Mouse (Mus musculus) spleen, adult 2 months (tissue): ENCODE measurements around the gene Ciart. TPM values are rescaled to one million over a fixed set of nuclear protein-coding genes. Genes with fewer than 3 reads are reported as not detected.
A peak's percentile ranks its signal among the peaks of the same experiment; 100 is the strongest.

Source experiments
- DNase-seq, 2 experiments: peaks; one replicate each; pipeline versions ENCODE4 v3.0.0 to v3.0.0-alpha.2; 2012 to 2021; ENCODE audit warnings: low spot score in 2 of 2, low read depth in 1 of 2
- H3K27ac ChIP-seq: fragments of 200-500 bp; 2 replicates; pipeline ENCODE4 v1.5.1; 2012; ENCODE audit warnings: low read length, inconsistent platforms; ENCODE audit not compliant: insufficient read depth
- H3K27me3 ChIP-seq: fragments of 200-500 bp; 2 replicates; pipeline ENCODE4 v1.6.1; 2012; ENCODE audit warnings: mild to moderate bottlenecking, moderate library complexity, low read length, inconsistent platforms; ENCODE audit not compliant: control insufficient read depth, insufficient read depth
- H3K36me3 ChIP-seq: fragments of 200-500 bp; 2 replicates; pipeline ENCODE4 v1.6.1; 2012; ENCODE audit warnings: mild to moderate bottlenecking, low read length, inconsistent platforms; ENCODE audit not compliant: control insufficient read depth, insufficient read depth
- H3K4me1 ChIP-seq: fragments of 200-500 bp; 2 replicates; pipeline ENCODE4 v1.6.1; 2011; ENCODE audit warnings: inconsistent platforms; ENCODE audit not compliant: control insufficient read depth, insufficient read depth, insufficient read length
- H3K4me3 ChIP-seq: fragments of 200-500 bp; 2 replicates; pipeline ENCODE4 v1.5.1; 2011; ENCODE audit warnings: mild to moderate bottlenecking, inconsistent platforms; ENCODE audit not compliant: insufficient read depth, insufficient read length; ENCODE audit errors: extremely low read depth
- CTCF ChIP-seq: fragments of 200-500 bp; IDR thresholded peaks from 2 replicates; pipeline ENCODE4 v1.5.1; 2011; ENCODE audit warnings: mild to moderate bottlenecking, inconsistent platforms; ENCODE audit not compliant: insufficient read depth, insufficient read length, insufficient replicate concordance; ENCODE audit errors: extremely low read depth
- POLR2A ChIP-seq: fragments of 200-500 bp; IDR thresholded peaks from 2 replicates; pipeline ENCODE4 v1.6.1; 2011; ENCODE audit warnings: low read depth, low read length, inconsistent platforms
- WGBS: fragments of 180-500 bp; shearing (Covaris S2); methylation state at CpG from one replicate; pipeline ENCODE4 v1.1.7; 2018; 5-methylcytosine and 5-hydroxymethylcytosine counted together
- polyA plus RNA-seq: library from polyadenylated mRNA; depleted of rRNA; stranded (reverse); fragments of >200 nt; gene quantifications from 2 replicates; pipeline ENCODE4 v1.2.3, GENCODE M21; 2012; rRNA removed

Gene Ciart
- polyA plus RNA-seq, result 3.3 and 3.8 TPM in 2 replicates

GRCm38 (mm10) chr3:95881979-95882815 lies at the start of gene Ciart:
TSS of gene Ciart (minus strand) at chr3:95882251.
- DNase-seq, result peak; percentile 87 to 94
- H3K27ac ChIP-seq, result peak within 1 kb of the TSS; percentile 44
- peak within 1 kb of the TSS; percentile 58 for H3K4me3 ChIP-seq
- H3K27me3 ChIP-seq, result no peaks in the 10 kb centered on the region
- TF ChIP-seq CTCF (no peak), POLR2A (no peak)
- peaks cover 2% of the 10 kb centered on the region; the same call in 1 of the 2 replicates for H3K36me3 ChIP-seq
- peaks cover 8% of the 10 kb centered on the region for H3K4me1 ChIP-seq
- WGBS, result under 1% methylated on average over 66 of the region's 66 CpGs

GRCm38 (mm10) chr3:95931471-95931870 lies 49.4 kb upstream of the Ciart start:
- DNase-seq, result no peak

GRCm38 (mm10) chr3:95930471-95930789 lies 48.4 kb upstream of the Ciart start:
- Histone ChIP-seq H3K27ac (no peak overlapping the region), H3K4me1 (no peaks in the 10 kb centered on the region), H3K27me3 (no peaks in the 10 kb centered on the region), H3K4me3 (peak overlapping the region; percentile 86), H3K36me3 (peaks cover 12% of the 10 kb centered on the region)
- TF ChIP-seq POLR2A (no peak), CTCF (no peak)
- 2% methylated on average over 5 of the region's 5 CpGs for WGBS
- no peak for DNase-seq

More at GRCm38 (mm10) chr3:95931471-95931870, 49.4 kb upstream of the Ciart start:
- H3K27ac ChIP-seq, result no peak overlapping the region
- no peaks in the 10 kb centered on the region for H3K27me3 ChIP-seq
- 92% methylated on average over 1 of the region's 1 CpGs for WGBS
- peaks cover 15% of the 10 kb centered on the region for H3K36me3 ChIP-seq
- TF ChIP-seq CTCF, result no peak
- no peak for TF ChIP-seq POLR2A
- H3K4me3 ChIP-seq, result no peak overlapping the region
- H3K4me1 ChIP-seq, result no peaks in the 10 kb centered on the region

DNA sequence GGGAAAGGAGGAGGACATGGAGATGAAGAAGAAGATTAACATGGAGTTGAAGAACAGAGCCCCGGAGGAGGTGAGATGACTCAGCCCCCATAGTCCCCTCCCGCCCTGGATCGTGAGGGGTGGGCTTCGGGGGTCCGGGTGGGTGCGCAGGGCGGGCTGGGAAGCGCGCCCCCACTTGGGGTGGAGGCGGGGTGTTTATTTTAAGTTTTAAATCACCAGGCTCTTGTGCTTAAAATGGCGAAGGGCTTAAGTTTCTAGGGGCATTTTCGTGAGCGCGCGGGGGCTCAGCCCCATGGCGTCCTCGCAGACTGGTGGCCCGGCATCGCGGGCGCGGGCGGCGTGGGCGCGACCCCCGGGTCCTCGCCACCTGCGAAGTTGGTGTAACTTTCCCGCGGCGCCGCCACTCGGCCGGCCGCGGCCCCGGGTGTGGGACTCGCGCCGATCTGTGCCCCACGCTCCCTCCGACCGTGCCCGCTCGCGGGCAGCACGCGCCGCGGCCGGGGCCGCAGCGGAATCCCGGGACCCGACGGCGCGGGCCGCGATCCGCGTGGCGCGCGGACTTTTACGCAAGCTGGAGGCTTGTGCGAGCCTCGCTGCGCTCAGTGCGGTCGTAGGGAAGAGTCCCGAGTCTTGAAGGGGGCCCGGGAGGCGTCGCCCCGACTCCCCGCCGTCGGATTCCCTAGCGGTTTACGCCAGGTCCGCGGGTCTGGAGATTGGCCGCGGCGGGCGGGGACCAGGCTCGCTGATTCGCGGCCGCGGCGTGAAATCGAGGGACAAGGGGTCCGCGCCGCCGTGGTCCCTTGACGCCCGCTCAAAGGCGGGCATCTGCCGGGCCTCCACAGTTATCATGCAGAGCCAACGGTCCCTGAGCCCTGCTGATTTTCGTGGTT lies 47.8 kb upstream of the Ciart start:
- H3K4me1 ChIP-seq, result no peaks in the 10 kb centered on the region
- DNase-seq, result peak in 1 of 2 experiments; percentile 33
- no peaks in the 10 kb centered on the region for H3K27me3 ChIP-seq
- peak overlapping the region; percentile 86 for H3K27ac ChIP-seq
- TF ChIP-seq CTCF (no peak), POLR2A (no peak)
- WGBS, result under 1% methylated on average over 104 of the region's 105 CpGs
- H3K36me3 ChIP-seq, result peaks cover 8% of the 10 kb centered on the region
- peak overlapping the region; percentile 86 for H3K4me3 ChIP-seq

DNA sequence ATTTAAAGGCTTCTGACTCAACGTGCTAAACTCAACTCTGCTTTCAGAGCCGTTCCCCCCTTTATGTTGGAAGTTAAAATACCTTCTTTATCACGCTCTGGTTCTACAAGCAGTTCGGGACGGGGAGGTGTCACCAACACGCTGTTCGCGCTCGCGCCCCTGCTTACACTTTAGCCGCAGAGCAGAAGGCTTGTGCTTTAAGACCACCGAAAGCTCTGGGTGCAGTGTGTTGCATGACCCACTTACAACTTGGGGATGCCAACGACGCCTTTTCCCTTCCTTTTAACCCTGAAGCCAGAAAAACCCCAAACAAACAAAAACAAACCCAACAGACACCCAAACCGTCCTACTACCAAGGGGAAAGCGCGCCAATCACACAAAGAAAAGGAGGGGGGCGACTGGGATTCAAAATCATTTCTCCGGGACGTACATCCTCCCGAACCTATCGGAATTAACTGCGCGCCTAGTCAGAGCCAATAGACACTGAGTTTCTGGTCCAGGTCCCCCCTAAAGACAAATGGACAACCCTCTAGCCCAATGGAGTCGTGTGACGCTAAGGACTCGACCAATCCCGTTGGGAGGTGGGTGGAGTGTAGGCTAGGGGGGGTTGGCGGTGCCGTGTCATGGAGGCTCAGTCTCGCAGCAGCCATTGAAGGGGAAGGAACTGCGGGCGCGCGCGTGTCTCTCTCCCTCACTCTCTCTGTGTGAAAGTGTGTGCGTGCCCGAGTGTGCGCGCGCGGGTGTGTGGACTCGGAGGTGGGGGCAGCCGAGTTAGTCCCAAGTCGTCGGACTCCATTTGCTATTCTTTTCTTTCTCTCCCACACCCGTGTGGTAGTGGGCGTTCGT lies 46.8 kb upstream of the Ciart start, which contains the start of gene Anp32e:
Anp32e (plus strand) TSS at position 589 of the 846 bp plus-strand sequence.
- DNase-seq, result peak; percentile 94 to 98
- Histone ChIP-seq H3K36me3 (peaks cover under 1% of the 10 kb centered on the region; the same call in 1 of the 2 replicates), H3K27me3 (no peaks in the 10 kb centered on the region), H3K4me1 (no peaks in the 10 kb centered on the region), H3K27ac (peak within 1 kb of the TSS; percentile 86), H3K4me3 (peak within 1 kb of the TSS; percentile 86)
- under 1% methylated on average over 49 of the region's 49 CpGs for WGBS
- TF ChIP-seq POLR2A (peak; percentile 95), CTCF (no peak)

- no peak for DNase-seq
- peak overlapping the region; percentile 56; the same call in 1 of the 2 replicates for H3K4me3 ChIP-seq
- TF ChIP-seq CTCF (no peak), POLR2A (no peak)
- peak overlapping the region; percentile 4; the same call in 1 of the 2 replicates for H3K27ac ChIP-seq
- no peaks in the 10 kb centered on the region for H3K27me3 ChIP-seq
- H3K4me1 ChIP-seq, result no peaks in the 10 kb centered on the region
- H3K36me3 ChIP-seq, result no peaks in the 10 kb centered on the region
- WGBS, result 41% methylated on average over 6 of the region's 6 CpGs
Measured at GRCm38 (mm10) chr3:95928261-95928657, 46.2 kb upstream of the Ciart start.
